Mouse (Mus musculus) fibroblast of lung, adult 2 months (primary cell): ENCODE measurements around the gene Kif1c.
A peak's percentile ranks its signal among the peaks of the same experiment; 100 is the strongest.
"Not testable (repeated sequence)": the region's sequence is repeated elsewhere in the genome, so short reads cannot be mapped to it uniquely, and the experiment has no call there.

ENCODE experiments used
- DNase-seq: peaks from one replicate; pipeline ENCODE4 v3.0.0-alpha.2; 2011; ENCODE audit warnings: low read depth

Kif1c gene

GRCm38 (mm10) chr11:70745636-70746035, 45.3 kb downstream of the Kif1c start:
- DNase-seq: no peak

DNA sequence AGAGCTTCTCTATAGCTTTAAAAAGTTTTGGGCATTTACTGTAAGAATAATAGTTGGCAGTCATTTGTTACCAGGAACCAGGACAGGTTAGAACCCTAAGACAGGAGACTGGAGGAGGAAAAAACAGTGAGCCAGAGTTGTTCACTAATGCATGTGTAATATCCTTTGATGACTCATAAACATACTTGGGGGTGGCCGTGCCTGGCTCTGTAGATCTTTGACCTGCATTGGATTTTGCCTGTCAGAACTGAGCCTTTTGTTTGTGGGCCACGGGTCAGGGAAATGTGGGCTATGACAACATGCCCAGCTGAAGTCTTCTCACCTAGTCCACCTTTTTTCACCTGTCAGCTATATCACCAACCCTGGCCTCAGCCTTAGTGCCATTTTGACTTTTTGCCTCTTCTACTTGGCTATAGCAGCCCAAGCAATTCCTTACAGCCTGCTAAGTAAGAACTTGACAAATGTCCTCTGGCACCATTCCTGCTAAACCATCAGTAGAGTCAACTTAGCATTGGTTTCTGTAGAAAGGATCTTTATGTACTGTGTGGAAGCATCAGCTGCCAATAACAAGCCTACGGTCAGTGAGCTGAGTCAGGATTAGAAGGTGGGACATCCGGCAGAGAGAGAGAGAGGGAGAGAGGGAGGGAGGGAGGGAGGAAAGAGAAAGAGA, 47.7 kb downstream of the Kif1c start:
- no peak for DNase-seq

DNA sequence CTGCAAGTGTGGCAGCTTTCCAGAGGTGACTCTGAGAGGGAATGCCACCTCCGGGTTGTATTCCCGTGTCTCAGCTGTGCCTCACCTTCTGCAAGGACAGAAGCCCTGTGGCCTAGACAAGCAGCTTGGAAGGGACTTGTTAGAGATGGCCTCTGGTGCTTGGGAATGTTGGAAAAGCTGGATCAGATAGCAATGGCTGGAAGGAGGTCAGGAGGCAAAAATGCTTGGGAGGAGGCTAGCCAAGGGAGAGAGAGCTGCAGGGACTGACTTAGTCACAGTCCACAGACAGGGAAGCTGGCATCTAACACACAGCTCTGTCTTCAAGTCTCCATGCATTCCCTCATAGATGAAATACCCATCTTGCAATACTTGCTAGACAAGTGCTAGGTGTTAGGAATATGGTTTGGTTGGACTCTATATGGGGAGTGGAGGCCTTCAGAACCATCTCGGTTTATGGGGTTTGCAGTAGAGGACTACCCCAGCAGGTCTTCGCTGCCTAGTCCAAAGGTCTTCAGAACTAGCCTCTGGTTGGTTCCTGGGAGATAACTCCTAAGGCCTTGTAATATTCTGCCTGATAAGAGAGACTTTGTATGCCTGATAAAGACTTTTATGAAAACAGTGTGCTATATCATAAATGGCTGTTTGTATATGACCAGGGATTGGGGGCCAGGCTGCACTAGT, 52.1 kb downstream of the Kif1c start:
- DNase-seq: no peak

DNA sequence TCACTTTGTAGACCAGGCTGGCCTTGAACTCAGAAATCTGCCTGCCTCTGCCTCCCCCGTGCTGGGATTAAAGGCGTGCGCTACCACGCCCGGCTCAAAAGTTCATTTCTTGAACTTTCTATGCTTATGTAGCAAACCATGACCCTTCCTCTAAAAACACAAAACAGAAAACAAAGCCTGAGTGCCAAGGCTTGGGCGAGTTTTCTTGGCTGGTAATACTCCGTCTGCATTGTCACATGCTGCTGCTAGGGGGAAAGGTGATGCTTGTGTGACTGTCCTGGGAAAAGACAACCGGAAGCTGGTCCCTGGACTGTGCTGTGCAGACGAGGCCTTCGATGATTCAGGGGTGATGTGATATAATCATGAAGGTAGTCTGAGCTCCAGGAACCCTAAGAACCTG, 52.8 kb downstream of the Kif1c start:
- DNase-seq: no peak

DNA sequence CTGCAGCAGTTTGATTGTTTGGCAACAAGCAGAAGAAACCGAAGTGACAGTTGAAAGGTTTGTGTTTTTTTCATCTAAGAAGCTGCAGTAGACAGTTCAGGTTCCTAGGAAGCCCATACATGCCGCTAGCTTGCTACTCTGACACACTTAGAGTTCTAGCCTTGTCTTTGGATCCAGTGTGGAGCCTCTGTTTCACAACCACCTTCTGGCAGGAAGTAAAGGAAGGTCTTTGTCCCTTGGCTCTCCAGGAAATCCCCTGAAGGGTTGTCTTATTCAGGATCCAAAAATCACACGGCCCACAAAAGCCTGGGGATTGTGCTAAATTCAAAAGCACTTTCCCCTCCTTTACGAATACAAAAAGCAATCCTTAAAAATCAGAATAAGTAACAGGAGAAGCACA, 54.1 kb downstream of the Kif1c start:
- no peak for DNase-seq

GRCm38 (mm10) chr11:70754958-70755357, 54.6 kb downstream of the Kif1c start:
- DNase-seq: no peak

DNA sequence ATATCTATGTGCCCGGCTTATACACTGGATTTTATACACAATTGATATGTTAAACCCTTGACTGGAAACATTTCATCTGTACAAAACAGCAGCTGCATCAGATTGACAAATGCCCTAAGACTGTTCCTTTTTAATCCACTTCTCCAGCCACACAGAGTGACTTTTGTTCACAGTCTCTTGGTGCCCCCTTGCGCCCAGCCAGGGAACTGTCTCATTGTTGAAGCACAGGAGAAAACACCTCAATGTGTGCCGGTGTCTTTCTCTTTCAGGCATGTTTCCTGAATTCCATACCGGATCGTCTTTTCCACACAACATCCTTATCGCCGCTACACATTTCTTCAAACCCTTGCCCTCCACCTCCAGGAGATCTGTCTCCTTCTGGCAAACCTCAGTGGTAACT, 55.3 kb downstream of the Kif1c start:
- peak; percentile 32 for DNase-seq

DNA sequence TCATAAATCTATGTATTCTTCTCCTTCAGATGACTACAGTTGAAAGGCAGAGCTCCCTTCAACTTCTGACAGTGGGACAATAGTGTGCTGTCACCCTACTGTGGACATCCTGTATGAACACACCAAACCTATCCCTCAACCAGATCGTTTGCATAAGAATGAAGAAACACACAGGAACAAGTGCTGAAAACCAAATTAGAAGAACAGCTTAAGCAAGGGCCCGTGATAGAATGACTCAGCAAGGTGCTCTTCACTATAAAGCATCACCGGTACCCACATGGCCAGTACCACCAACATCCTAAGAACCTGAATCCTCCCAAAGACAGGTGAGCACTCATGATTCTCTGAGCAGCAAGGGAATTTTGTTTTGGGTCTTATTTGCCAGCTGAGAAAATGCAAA, 60.1 kb downstream of the Kif1c start:
- DNase-seq: not testable (repeated sequence)

- DNase-seq: no peak
Measured at GRCm38 (mm10) chr11:70762641-70763040, 62.3 kb downstream of the Kif1c start.

DNA sequence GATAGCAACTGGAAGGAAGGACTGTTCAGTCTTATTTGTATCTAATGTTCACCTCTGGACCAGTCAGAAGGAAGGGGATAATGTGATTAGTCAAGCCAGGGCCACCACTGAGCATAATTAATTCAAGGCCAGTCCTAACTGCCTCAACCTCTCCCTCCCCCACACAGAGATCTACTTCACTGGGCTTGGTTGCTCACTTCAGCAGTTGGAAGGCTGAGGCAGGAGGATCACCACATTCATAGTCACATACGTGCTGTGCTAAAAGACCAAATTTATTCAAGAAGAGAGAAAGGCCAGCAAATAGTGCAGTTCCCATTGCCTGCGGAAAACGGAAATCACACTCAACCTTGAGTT, 63.2 kb downstream of the Kif1c start:
- DNase-seq: no peak

DNA sequence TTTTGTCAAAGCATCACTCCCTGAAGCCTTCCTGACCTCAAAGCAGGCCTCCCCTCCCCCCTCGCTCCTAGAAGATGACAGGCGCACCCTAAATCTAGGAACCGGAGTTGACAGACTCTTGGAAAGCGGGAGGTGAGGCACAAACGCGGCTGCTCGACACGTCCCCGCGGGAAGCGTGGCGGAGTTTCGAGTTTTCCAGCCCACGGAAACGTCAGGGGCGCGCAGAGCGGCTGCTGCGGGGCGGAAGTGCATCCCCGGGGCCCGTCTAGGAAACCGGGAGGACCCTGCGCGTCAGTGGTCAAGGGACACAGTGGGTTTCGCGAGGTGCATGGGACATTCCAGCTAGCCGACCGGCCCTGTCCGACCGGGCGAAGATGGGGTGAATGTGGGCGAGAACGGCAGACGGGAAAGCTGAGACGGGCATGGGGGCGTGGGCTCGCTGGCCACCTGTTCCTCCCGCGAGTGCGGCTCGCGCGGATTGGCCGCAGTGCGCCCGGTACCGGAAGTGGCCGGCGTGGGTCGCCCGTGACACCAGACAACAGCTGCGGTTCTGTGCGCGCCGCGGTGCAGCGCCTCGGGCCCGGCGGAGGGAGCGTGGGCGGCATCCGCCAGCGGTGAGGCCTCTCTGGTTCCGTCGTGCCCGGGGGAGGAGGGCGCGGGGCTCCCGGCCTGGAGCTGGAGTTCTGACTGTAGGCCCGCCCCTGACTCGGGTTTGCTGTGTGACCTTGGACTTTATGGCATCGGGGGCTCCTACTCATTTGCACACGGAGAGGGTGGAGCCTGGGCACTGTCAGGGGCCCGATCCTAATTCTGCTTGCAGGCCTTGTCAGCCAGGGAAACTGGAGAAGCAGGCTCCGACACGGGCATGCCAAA, 63.8 kb downstream of the Kif1c start, which contains the start of gene Zfp3:
TSS of gene Zfp3 (plus strand) at position 274 of the 873 bp plus-strand sequence.
- DNase-seq: peak; percentile 25

DNA sequence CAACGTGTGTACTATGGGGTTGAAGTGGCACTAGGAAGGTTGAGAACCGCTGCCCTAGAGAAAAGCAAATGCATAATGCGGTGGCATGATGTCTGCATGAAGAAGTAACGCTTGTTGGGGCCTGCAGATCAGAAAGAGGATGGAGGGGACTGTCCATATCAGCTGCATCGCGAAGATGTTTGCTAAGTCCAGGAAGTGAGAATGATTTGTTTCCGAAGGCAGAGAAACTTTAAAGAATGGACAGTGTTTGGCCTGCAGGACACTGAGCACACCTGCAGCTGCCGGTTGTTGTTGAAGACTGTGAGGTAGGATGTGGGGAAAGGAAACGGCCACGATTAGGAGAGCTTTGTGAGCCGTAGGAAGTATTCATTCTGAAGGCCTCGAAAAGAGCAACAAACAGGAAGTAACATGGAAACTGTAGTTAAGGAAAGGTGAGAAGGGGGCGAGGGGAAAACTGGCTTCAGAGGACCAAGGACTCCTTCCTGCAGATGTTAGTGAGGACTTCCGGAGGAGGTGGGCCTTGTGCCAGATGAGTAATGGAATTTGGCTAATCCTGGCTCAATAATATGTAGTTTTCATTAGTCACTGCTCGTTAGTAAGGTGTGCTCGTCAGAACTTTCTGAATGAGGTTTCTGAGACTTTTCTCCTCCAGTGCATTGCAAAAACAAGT, 65.6 kb downstream of the Kif1c start:
- no peak for DNase-seq

GRCm38 (mm10) chr11:70770804-70771203, 70.5 kb downstream of the Kif1c start:
- no peak for DNase-seq

GRCm38 (mm10) chr11:70776830-70777571, 76.7 kb downstream of the Kif1c start:
- peak; percentile 32 for DNase-seq

GRCm38 (mm10) chr11:70777634-70778033, 77.3 kb downstream of the Kif1c start:
- no peak for DNase-seq

- DNase-seq: peak; percentile 31
Measured at GRCm38 (mm10) chr11:70778058-70778457, 77.7 kb downstream of the Kif1c start.
